Comparison of ENCODE assay signal across 21 mouse cellular contexts in genomic region chr9:63140211-63140610, GRCm38 (mm10). TPM values are rescaled to one million over a fixed set of nuclear protein-coding genes. Genes with fewer than 3 reads are reported as not detected.
A peak's percentile ranks its signal among the peaks of the same experiment; 100 is the strongest.
DNase-seq lines count a peak whose midpoint lies in the region; ATAC-seq and TF ChIP-seq lines count a peak whose summit lies in the region.
"Had no signal": no experiment of that assay in that cellular context is flagged by ENCODE, and none has a peak within 500 bp of the region (broad histone marks: within the 10 kb centered on the region; RNA-seq: fewer than 3 reads in every experiment).

No protein-coding gene starts in this region.

- H3K4me3 ChIP-seq in heart, postnatal 0 days (ENCODE audit: low read depth, low read length), result peak overlapping the region; percentile 10; the same call in 1 of the 2 replicates
- 0 out of 2 replicates have a peak overlapping the region, but pooled peaks have one; percentile 17 for H3K4me3 ChIP-seq in E14TG2a.4 (replicated peaks; ENCODE audit: low read length)
- H3K4me3 ChIP-seq in hindbrain, embryonic 13.5 days, result peak overlapping the region; percentile 32
- H3K4me3 ChIP-seq in midbrain, embryonic 15.5 days, result no peak overlapping the region
- no peak overlapping the region for H3K4me3 ChIP-seq in kidney, embryonic 16.5 days (ENCODE audit: low read length)
- H3K4me3 ChIP-seq: forebrain, embryonic 15.5 days; gastrocnemius, adult 2 months; liver, embryonic 12.5 days had no signal

- no peak overlapping the region for H3K27ac ChIP-seq in heart, postnatal 0 days (ENCODE audit: low read depth)
- peak overlapping the region; percentile 70 for H3K27ac ChIP-seq in hindbrain, embryonic 13.5 days
- H3K27ac ChIP-seq in midbrain, embryonic 15.5 days, result no peak overlapping the region
- no peak overlapping the region for H3K27ac ChIP-seq in kidney, embryonic 16.5 days (ENCODE audit: low read length)
- H3K27ac ChIP-seq: forebrain, embryonic 15.5 days; gastrocnemius, adult 2 months; liver, embryonic 12.5 days; macrophage had no signal

- no peaks in the 10 kb centered on the region for H3K9me3 ChIP-seq in heart, postnatal 0 days (replicated peaks; ENCODE audit: control insufficient read depth, low read length)
- no peaks in the 10 kb centered on the region for H3K9me3 ChIP-seq in E14TG2a.4 (ENCODE audit: low read length)
- H3K9me3 ChIP-seq in hindbrain, embryonic 13.5 days, result no peaks in the 10 kb centered on the region
- no peaks in the 10 kb centered on the region for H3K9me3 ChIP-seq in midbrain, embryonic 15.5 days
- H3K9me3 ChIP-seq in kidney, embryonic 16.5 days (ENCODE audit: low read length), result no peaks in the 10 kb centered on the region
- H3K9me3 ChIP-seq: forebrain, embryonic 15.5 days; liver, embryonic 12.5 days had no signal

- no peak for TF ChIP-seq EP300 in heart, postnatal 0 days (IDR thresholded peaks at IDR 0.05; ENCODE audit: low read depth)

- H3K4me1 ChIP-seq in heart, postnatal 0 days (ENCODE audit: control insufficient read depth, insufficient read depth), result peaks cover 5% of the 10 kb centered on the region; the same call in 1 of the 2 replicates
- H3K4me1 ChIP-seq in E14TG2a.4 (replicated peaks; ENCODE audit: low read depth, low read length), result peaks cover 92% of the 10 kb centered on the region
- H3K4me1 ChIP-seq in hindbrain, embryonic 13.5 days (replicated peaks), result peaks cover 80% of the 10 kb centered on the region
- peaks cover 66% of the 10 kb centered on the region for H3K4me1 ChIP-seq in midbrain, embryonic 15.5 days
- H3K4me1 ChIP-seq in kidney, embryonic 16.5 days (ENCODE audit: insufficient read depth, low read length), result peaks cover 39% of the 10 kb centered on the region

- H3K27me3 ChIP-seq in heart, postnatal 0 days (ENCODE audit: control insufficient read depth, insufficient read depth, low read length), result peaks cover 98% of the 10 kb centered on the region
- peaks cover 97% of the 10 kb centered on the region for H3K27me3 ChIP-seq in E14TG2a.4 (ENCODE audit: insufficient read depth, low read length)
- peaks cover 97% of the 10 kb centered on the region for H3K27me3 ChIP-seq in hindbrain, embryonic 13.5 days
- peaks cover 95% of the 10 kb centered on the region for H3K27me3 ChIP-seq in midbrain, embryonic 15.5 days (replicated peaks)
- H3K27me3 ChIP-seq in kidney, embryonic 16.5 days (ENCODE audit: insufficient read depth, low read length), result peaks cover 98% of the 10 kb centered on the region

- no peak for ATAC-seq in heart, postnatal 0 days (ENCODE audit: insufficient read depth, low read depth)
- ATAC-seq in hindbrain, embryonic 13.5 days (ENCODE audit: low FRiP score), result no peak
- no peak for ATAC-seq in midbrain, embryonic 15.5 days (replicated peaks)
- no peak for ATAC-seq in kidney, embryonic 16.5 days (ENCODE audit: low FRiP score, low TSS enrichment)
- ATAC-seq in erythroid progenitor cell, adult 5-6 weeks (replicated peaks; ENCODE audit: low FRiP score, poor library complexity, severe bottlenecking), result no peak
- ATAC-seq: activated CD4-positive, CD25-positive, alpha-beta regulatory T cell, adult 4 months; forebrain, embryonic 15.5 days; liver, embryonic 12.5 days; Patski had no signal

- TF ChIP-seq CTCF in heart, postnatal 0 days (IDR thresholded peaks at IDR 0.05; ENCODE audit: low read depth), result no peak
- no peak for TF ChIP-seq CTCF in E14TG2a.4 (conservative IDR thresholded peaks at IDR 0.05; ENCODE audit: low read length)

- intact Hi-C loops in heart, postnatal 36 days (cut with DNase I), result no loop called here

- DNase-seq in heart, postnatal 0 days (ENCODE audit: low spot score), result no peak
- no peak for DNase-seq in heart, postnatal 36 days
- DNase-seq in frontal cortex, postnatal 25 days (ENCODE audit: low spot score in 2 of 2), result no peak
- DNase-seq: adrenal gland, postnatal 25 days; cerebellum, adult 2 months; embryo, embryonic 11 days; gastrocnemius, adult 2 months; heart, adult 18-20 months; lung, embryonic 14.5 days had no signal

- under 1% methylated on average over 9 of the region's 9 CpGs for WGBS in heart, postnatal 0 days
- WGBS in hindbrain, embryonic 13.5 days, result 0% methylated on average over 9 of the region's 9 CpGs
- WGBS in midbrain, embryonic 15.5 days, result under 1% methylated on average over 9 of the region's 9 CpGs
- WGBS in kidney, embryonic 16.5 days, result 3% methylated on average over 9 of the region's 9 CpGs

- H3K4me2 ChIP-seq in heart, postnatal 0 days (ENCODE audit: low read depth, low read length), result no peak overlapping the region
- H3K4me2 ChIP-seq in hindbrain, embryonic 13.5 days, result peak overlapping the region; percentile 67
- H3K4me2 ChIP-seq in midbrain, embryonic 15.5 days, result peak overlapping the region; percentile 6; the same call in 1 of the 2 replicates
- no peak overlapping the region for H3K4me2 ChIP-seq in kidney, embryonic 16.5 days (replicated peaks; ENCODE audit: low read depth, low read length)
- H3K4me2 ChIP-seq: forebrain, embryonic 15.5 days; liver, embryonic 12.5 days; lung, embryonic 14.5 days had no signal

- no peaks in the 10 kb centered on the region for H3K36me3 ChIP-seq in heart, postnatal 0 days (replicated peaks; ENCODE audit: control insufficient read depth, insufficient read depth, low read length)
- no peaks in the 10 kb centered on the region for H3K36me3 ChIP-seq in E14TG2a.4 (ENCODE audit: insufficient read depth, low read length)
- no peaks in the 10 kb centered on the region for H3K36me3 ChIP-seq in hindbrain, embryonic 13.5 days
- H3K36me3 ChIP-seq in midbrain, embryonic 15.5 days (replicated peaks), result no peaks in the 10 kb centered on the region
- H3K36me3 ChIP-seq in kidney, embryonic 16.5 days (ENCODE audit: insufficient read depth, low read length), result no peaks in the 10 kb centered on the region
- H3K36me3 ChIP-seq: forebrain, embryonic 15.5 days; liver, embryonic 12.5 days had no signal

- H3K9ac ChIP-seq in heart, postnatal 0 days (replicated peaks; ENCODE audit: low read depth, low read length), result no peak overlapping the region
- peak overlapping the region; percentile 58 for H3K9ac ChIP-seq in hindbrain, embryonic 13.5 days
- H3K9ac ChIP-seq in midbrain, embryonic 15.5 days, result no peak overlapping the region
- no peak overlapping the region for H3K9ac ChIP-seq in kidney, embryonic 16.5 days (replicated peaks; ENCODE audit: low read length)
- H3K9ac ChIP-seq: forebrain, embryonic 15.5 days; liver, embryonic 12.5 days; lung, embryonic 14.5 days had no signal

RNA-seq across cellular contexts. Expression of gene Skor1, which starts 8.6 kb away (rescaled TPM):
- not detected in 2 replicates for total RNA-seq in heart, postnatal 0 days (2014; rRNA removed; ENCODE audit: low replicate concordance)
- polyA plus RNA-seq in heart, postnatal 0 days (2015; fragmentation: Nextera tagmentation; extraction: Ambion mirVana), result not detected in 2 replicates
- total RNA-seq in heart, postnatal 36 days (2021), result under 1 TPM; 0.08 TPM
- polyA plus RNA-seq in hindbrain, embryonic 13.5 days (2015; fragmentation: Nextera tagmentation; extraction: Ambion mirVana), result 18.5 and 25.5 TPM in 2 replicates
- polyA plus RNA-seq in midbrain, embryonic 15.5 days (2015; fragmentation: Nextera tagmentation; extraction: Ambion mirVana), result 1.6 and 1.9 TPM in 2 replicates
- polyA plus RNA-seq in kidney, embryonic 16.5 days (2015; fragmentation: Nextera tagmentation; extraction: Ambion mirVana), result not detected in 2 replicates
- not detected in 2 replicates for total RNA-seq in erythroid progenitor cell, adult 5-6 weeks (2015; ENCODE audit: low replicate concordance)
- total RNA-seq in erythroid progenitor cell, adult 5-6 weeks (2017; ENCODE audit: low replicate concordance), result not detected in 2 replicates
- total RNA-seq: heart, adult 18-20 months had no signal
- polyA plus RNA-seq: activated CD4-positive, CD25-positive, alpha-beta regulatory T cell, adult 4 months; heart, embryonic 14.5 days; kidney, embryonic 14.5 days; liver, embryonic 12.5 days; lung, embryonic 14.5 days had no signal

Comparison
In these comparisons a context has a peak if more than half of its experiments do, and no peak if none do; other contexts are left out.
1. H3K4me2 ChIP-seq: peak in hindbrain, embryonic 13.5 days (single experiment) and midbrain, embryonic 15.5 days (single experiment); none in heart, postnatal 0 days (single experiment) and kidney, embryonic 16.5 days (single experiment).
2. H3K4me3 ChIP-seq: peak in heart, postnatal 0 days (single experiment), E14TG2a.4 (single experiment) and hindbrain, embryonic 13.5 days (single experiment); none in midbrain, embryonic 15.5 days (single experiment) and kidney, embryonic 16.5 days (single experiment).